Mouse (Mus musculus) ES-Bruce4 (cell line): ENCODE results near the gene Tex19.1.

Experiments used
- CTCF ChIP-seq: IDR thresholded peaks from one replicate; pipeline ENCODE4 v1.8.1; 2011; ENCODE audit warnings: low read depth, low read length
- EP300 ChIP-seq: IDR thresholded peaks from 2 replicates; pipeline ENCODE4 v1.6.1; 2011; ENCODE audit warnings: low read depth, low read length; ENCODE audit not compliant: insufficient read depth
- POLR2A ChIP-seq: IDR thresholded peaks from one replicate; pipeline ENCODE4 v1.8.1; 2011; ENCODE audit warnings: low read length; ENCODE audit not compliant: insufficient read depth

- no peak for TF ChIP-seq CTCF
- TF ChIP-seq POLR2A, result no peak
- no peak for TF ChIP-seq EP300
Observed at GRCm38 (mm10) chr11:121193415-121193814, 47.5 kb downstream of the Tex19.1 start.
